Mouse (Mus musculus) layer of hippocampus, postnatal 25 days (tissue): Measurements from ENCODE around the gene Zbtb46. TPM values are rescaled to one million over a fixed set of nuclear protein-coding genes. Genes with fewer than 3 reads are reported as not detected.
"Not testable (repeated sequence)": the region's sequence is repeated elsewhere in the genome, so short reads cannot be mapped to it uniquely, and the experiment has no call there.

ENCODE experiments used
- DNase-seq, 2 experiments: peaks; one replicate each; pipeline ENCODE4 v3.0.0; 2022; ENCODE audit warnings: mixed read lengths in 2 of 2, low spot score in 1 of 2; ENCODE audit errors: extremely low spot score in 1 of 2
- total RNA-seq, 2 experiments: library from RNA; stranded (reverse); gene quantifications; 2 replicates each; pipeline ENCODE4 v1.2.3; 2021

Gene Zbtb46
- total RNA-seq = 1 to 10 TPM; 6.7 to 7.3 TPM

GRCm38 (mm10) chr2:181459153-181459672 is at the start of gene Zbtb46:
TSS of gene Zbtb46 (minus strand) at chr2:181459426.
- DNase-seq = peak; percentile 43 to 62

GRCm38 (mm10) chr2:181498644-181499043 is 39.4 kb upstream of the Zbtb46 start:
- no peak for DNase-seq

- no peak for DNase-seq
Observed at GRCm38 (mm10) chr2:181497548-181497875, 38.3 kb upstream of the Zbtb46 start.

GRCm38 (mm10) chr2:181496831-181497547 is 37.8 kb upstream of the Zbtb46 start, which contains the start of gene Tpd52l2:
TSS of gene Tpd52l2 (plus strand) at chr2:181497142.
- peak; percentile 75 to 78 for DNase-seq

- peak in 1 of 2 experiments; percentile 57 for DNase-seq
Observed at GRCm38 (mm10) chr2:181496281-181496680, 37.1 kb upstream of the Zbtb46 start.

GRCm38 (mm10) chr2:181495845-181496244 is 36.6 kb upstream of the Zbtb46 start:
- not testable (repeated sequence) for DNase-seq

- no peak for DNase-seq
Observed at GRCm38 (mm10) chr2:181494266-181494945, 35.2 kb upstream of the Zbtb46 start.

- no peak for DNase-seq
Observed at GRCm38 (mm10) chr2:181493156-181493927, 34.1 kb upstream of the Zbtb46 start, which contains the start of gene Abhd16b. TSS of gene Abhd16b (plus strand) at chr2:181493206.

GRCm38 (mm10) chr2:181492206-181492605 is 33.0 kb upstream of the Zbtb46 start:
- DNase-seq = no peak

- no peak for DNase-seq
Observed at GRCm38 (mm10) chr2:181491432-181492205, 32.4 kb upstream of the Zbtb46 start.

GRCm38 (mm10) chr2:181487338-181488277 is 28.4 kb upstream of the Zbtb46 start:
- no peak for DNase-seq

- no peak for DNase-seq
Observed at GRCm38 (mm10) chr2:181485741-181486140, 26.5 kb upstream of the Zbtb46 start.

GRCm38 (mm10) chr2:181484456-181485233 is 25.4 kb upstream of the Zbtb46 start:
- no peak for DNase-seq

- no peak for DNase-seq
Observed at GRCm38 (mm10) chr2:181483562-181484318, 24.5 kb upstream of the Zbtb46 start.

GRCm38 (mm10) chr2:181483120-181483519 is 23.9 kb upstream of the Zbtb46 start:
- DNase-seq = no peak

- no peak for DNase-seq
Observed at GRCm38 (mm10) chr2:181472256-181472827, 13.1 kb upstream of the Zbtb46 start.

- DNase-seq = no peak
Observed at GRCm38 (mm10) chr2:181471246-181471645, 12.0 kb upstream of the Zbtb46 start.
